Mouse (Mus musculus): ENCODE results near the gene Fam107b. TPM values are rescaled to one million over a fixed set of nuclear protein-coding genes. Genes with fewer than 3 reads are reported as not detected.

The Fam107b gene
- polyA plus RNA-seq, 1 experiment, result 8.2 TPM

- Histone ChIP-seq H3K4me3 (ENCODE audit: low read depth, low read length) (no peak overlapping the region), H3K4me1 (ENCODE audit: control insufficient read depth, insufficient read depth, insufficient read length, low read length) (peaks cover 12% of the 10 kb centered on the region), H3K27me3 (ENCODE audit: control insufficient read depth, insufficient read depth, low read length) (no peaks in the 10 kb centered on the region), H3K27ac (ENCODE audit: insufficient read depth, low read depth, low read length) (peak overlapping the region; percentile 21; the same call in 1 of the 2 replicates), H3K36me3 (ENCODE audit: control insufficient read depth, insufficient read depth, low read length) (no peaks in the 10 kb centered on the region)
- WGBS, result 96% methylated on average over 4 of the region's 4 CpGs
- TF ChIP-seq CTCF (IDR thresholded peaks at IDR 0.05; ENCODE audit: extremely low read depth, insufficient read length, insufficient replicate concordance, low read depth, low read length) (no peak), POLR2A (IDR thresholded peaks at IDR 0.05; ENCODE audit: low read depth, low read length) (no peak)
Measured at GRCm38 (mm10) chr2:3728090-3728489, 157.8 kb downstream of the Fam107b start.

GRCm38 (mm10) chr2:3729586-3729985 is 159.3 kb downstream of the Fam107b start:
- Histone ChIP-seq H3K36me3 (ENCODE audit: control insufficient read depth, insufficient read depth, low read length) (no peaks in the 10 kb centered on the region), H3K27me3 (ENCODE audit: control insufficient read depth, insufficient read depth, low read length) (no peaks in the 10 kb centered on the region), H3K27ac (ENCODE audit: insufficient read depth, low read depth, low read length) (peak overlapping the region; percentile 37; the same call in 1 of the 2 replicates), H3K4me3 (ENCODE audit: low read depth, low read length) (no peak overlapping the region), H3K4me1 (ENCODE audit: control insufficient read depth, insufficient read depth, insufficient read length, low read length) (peaks cover 5% of the 10 kb centered on the region; the same call in 1 of the 2 replicates)
- 83% methylated on average over 3 of the region's 3 CpGs for WGBS
- no peak for TF ChIP-seq CTCF (IDR thresholded peaks at IDR 0.05; ENCODE audit: extremely low read depth, insufficient read length, insufficient replicate concordance, low read depth, low read length)
- no peak for TF ChIP-seq POLR2A (IDR thresholded peaks at IDR 0.05; ENCODE audit: low read depth, low read length)

- TF ChIP-seq CTCF (IDR thresholded peaks at IDR 0.05; ENCODE audit: extremely low read depth, insufficient read length, insufficient replicate concordance, low read depth, low read length) (no peak), POLR2A (IDR thresholded peaks at IDR 0.05; ENCODE audit: low read depth, low read length) (no peak)
- no peaks in the 10 kb centered on the region for H3K27me3 ChIP-seq (ENCODE audit: control insufficient read depth, insufficient read depth, low read length)
- no peaks in the 10 kb centered on the region for H3K36me3 ChIP-seq (ENCODE audit: control insufficient read depth, insufficient read depth, low read length)
- H3K4me1 ChIP-seq (ENCODE audit: control insufficient read depth, insufficient read depth, insufficient read length, low read length), result peaks cover 5% of the 10 kb centered on the region; the same call in 1 of the 2 replicates
- 82% methylated on average over 10 of the region's 10 CpGs for WGBS
- H3K4me3 ChIP-seq (ENCODE audit: low read depth, low read length), result no peak overlapping the region
- peak overlapping the region; percentile 9 for H3K27ac ChIP-seq (ENCODE audit: insufficient read depth, low read depth, low read length)
Measured at GRCm38 (mm10) chr2:3730744-3731143, 160.5 kb downstream of the Fam107b start.

DNA sequence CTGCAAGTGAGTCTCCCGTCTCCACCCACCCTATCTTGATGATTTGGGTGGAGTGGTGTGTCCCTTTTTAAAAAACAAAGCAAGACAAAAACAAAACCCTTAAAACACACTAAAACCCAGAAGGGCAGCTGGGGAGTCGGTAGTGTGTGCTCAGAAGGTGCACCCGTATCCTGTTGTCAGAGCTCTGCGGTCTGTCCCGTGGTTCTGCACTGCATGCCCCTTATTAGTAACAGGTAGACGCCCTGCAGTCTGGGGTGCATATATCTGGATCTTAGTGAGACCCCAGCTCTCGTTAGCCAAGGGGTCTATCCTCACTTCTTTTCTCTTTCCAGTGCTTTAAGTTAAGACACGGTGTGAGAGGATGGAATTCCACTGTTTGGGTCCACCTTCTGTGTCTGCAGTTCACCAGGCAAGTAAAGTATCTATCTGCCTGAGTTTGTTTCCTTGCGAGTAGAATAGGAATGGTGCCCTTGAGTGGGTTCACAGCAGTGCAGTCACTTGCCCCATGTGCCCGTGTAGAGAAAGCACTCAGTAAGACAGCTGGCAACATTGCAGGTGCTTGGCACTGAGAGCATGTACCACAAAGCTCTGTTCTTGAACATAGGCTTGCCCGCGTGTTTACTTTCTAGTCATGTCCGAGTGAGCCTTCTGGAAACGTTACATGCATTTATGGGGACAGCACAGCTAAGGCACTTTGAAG is 161.2 kb downstream of the Fam107b start:
- Histone ChIP-seq H3K4me3 (ENCODE audit: low read depth, low read length) (no peak overlapping the region), H3K4me1 (ENCODE audit: control insufficient read depth, insufficient read depth, insufficient read length, low read length) (peaks cover 5% of the 10 kb centered on the region; the same call in 1 of the 2 replicates), H3K36me3 (ENCODE audit: control insufficient read depth, insufficient read depth, low read length) (no peaks in the 10 kb centered on the region), H3K27me3 (ENCODE audit: control insufficient read depth, insufficient read depth, low read length) (no peaks in the 10 kb centered on the region), H3K27ac (ENCODE audit: insufficient read depth, low read depth, low read length) (peak overlapping the region; percentile 54)
- no peak for TF ChIP-seq POLR2A (IDR thresholded peaks at IDR 0.05; ENCODE audit: low read depth, low read length)
- no peak for TF ChIP-seq CTCF (IDR thresholded peaks at IDR 0.05; ENCODE audit: extremely low read depth, insufficient read length, insufficient replicate concordance, low read depth, low read length)
- 85% methylated on average over 14 of the region's 14 CpGs for WGBS

- no peak overlapping the region for H3K4me3 ChIP-seq (ENCODE audit: low read depth, low read length)
- H3K27me3 ChIP-seq (ENCODE audit: control insufficient read depth, insufficient read depth, low read length), result no peaks in the 10 kb centered on the region
- WGBS, result 48% methylated on average over 6 of the region's 6 CpGs
- H3K4me1 ChIP-seq (ENCODE audit: control insufficient read depth, insufficient read depth, insufficient read length, low read length), result peaks cover 9% of the 10 kb centered on the region
- H3K36me3 ChIP-seq (ENCODE audit: control insufficient read depth, insufficient read depth, low read length), result no peaks in the 10 kb centered on the region
- H3K27ac ChIP-seq (ENCODE audit: insufficient read depth, low read depth, low read length), result no peak overlapping the region
- TF ChIP-seq POLR2A (IDR thresholded peaks at IDR 0.05; ENCODE audit: low read depth, low read length) (no peak), CTCF (IDR thresholded peaks at IDR 0.05; ENCODE audit: extremely low read depth, insufficient read length, insufficient replicate concordance, low read depth, low read length) (no peak)
Measured at GRCm38 (mm10) chr2:3737917-3738694, 167.8 kb downstream of the Fam107b start.

DNA sequence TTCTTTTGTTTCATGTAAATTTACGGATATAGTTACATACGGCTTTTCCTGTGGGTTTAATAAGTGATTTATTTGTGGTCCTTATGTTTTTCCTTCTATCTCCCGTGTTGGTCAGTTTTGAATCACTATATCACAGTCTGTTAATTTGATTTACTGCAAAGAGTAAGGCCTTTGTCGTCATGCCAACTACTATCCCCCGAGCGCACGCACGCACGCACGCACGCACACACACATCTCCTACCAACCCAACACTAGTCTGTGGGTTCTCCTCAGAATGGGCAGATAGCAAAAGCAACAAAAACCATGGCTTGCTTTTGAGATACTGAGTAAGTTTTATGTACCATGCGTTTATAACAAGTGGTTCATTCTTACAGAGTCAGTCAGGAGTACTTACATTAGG is 168.4 kb downstream of the Fam107b start:
- H3K4me3 ChIP-seq (ENCODE audit: low read depth, low read length), result no peak overlapping the region
- WGBS, result 92% methylated on average over 12 of the region's 12 CpGs
- H3K36me3 ChIP-seq (ENCODE audit: control insufficient read depth, insufficient read depth, low read length), result no peaks in the 10 kb centered on the region
- TF ChIP-seq POLR2A (IDR thresholded peaks at IDR 0.05; ENCODE audit: low read depth, low read length) (no peak), CTCF (IDR thresholded peaks at IDR 0.05; ENCODE audit: extremely low read depth, insufficient read length, insufficient replicate concordance, low read depth, low read length) (no peak)
- peaks cover 9% of the 10 kb centered on the region for H3K4me1 ChIP-seq (ENCODE audit: control insufficient read depth, insufficient read depth, insufficient read length, low read length)
- no peak overlapping the region for H3K27ac ChIP-seq (ENCODE audit: insufficient read depth, low read depth, low read length)
- no peaks in the 10 kb centered on the region for H3K27me3 ChIP-seq (ENCODE audit: control insufficient read depth, insufficient read depth, low read length)

DNA sequence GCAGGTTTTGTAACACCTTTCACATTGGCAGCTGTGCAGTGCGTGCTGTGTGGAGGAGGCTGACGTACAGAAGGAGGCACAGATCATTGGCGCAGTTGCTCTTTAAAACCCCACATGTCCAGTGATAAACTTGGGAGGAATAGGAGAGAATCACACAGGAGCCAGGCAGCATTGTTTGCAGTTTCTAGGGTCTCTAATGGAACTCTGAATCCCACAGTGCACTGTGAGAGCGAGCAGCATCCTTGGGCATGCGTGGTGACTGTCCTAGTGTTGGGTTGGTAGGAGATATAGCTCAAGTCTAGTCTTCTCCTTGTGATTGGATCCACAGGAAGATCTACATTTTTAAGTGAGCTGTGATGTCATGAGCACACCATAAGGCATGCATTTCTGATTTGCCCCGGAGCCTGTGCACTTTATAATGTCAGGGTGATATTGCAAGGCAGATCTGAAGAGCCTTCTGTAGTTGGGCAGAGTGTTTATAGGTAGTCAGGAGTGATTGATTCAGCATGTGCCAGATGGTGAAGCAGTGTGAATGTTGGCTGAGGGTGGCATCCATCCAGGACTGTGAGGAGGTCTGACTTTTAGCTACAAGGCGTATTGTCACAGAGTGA is 169.2 kb downstream of the Fam107b start:
- no peak for TF ChIP-seq CTCF (IDR thresholded peaks at IDR 0.05; ENCODE audit: extremely low read depth, insufficient read length, insufficient replicate concordance, low read depth, low read length)
- TF ChIP-seq POLR2A (IDR thresholded peaks at IDR 0.05; ENCODE audit: low read depth, low read length), result no peak
- no peaks in the 10 kb centered on the region for H3K27me3 ChIP-seq (ENCODE audit: control insufficient read depth, insufficient read depth, low read length)
- WGBS, result 87% methylated on average over 7 of the region's 7 CpGs
- no peak overlapping the region for H3K4me3 ChIP-seq (ENCODE audit: low read depth, low read length)
- no peaks in the 10 kb centered on the region for H3K36me3 ChIP-seq (ENCODE audit: control insufficient read depth, insufficient read depth, low read length)
- H3K27ac ChIP-seq (ENCODE audit: insufficient read depth, low read depth, low read length), result peak overlapping the region; percentile 52
- peaks cover 9% of the 10 kb centered on the region for H3K4me1 ChIP-seq (ENCODE audit: control insufficient read depth, insufficient read depth, insufficient read length, low read length)

All from small intestine, adult 2 months (tissue).